8 mouse cellular contexts compared by ENCODE assay signal in genomic region chr17:25272326-25272725, GRCm38 (mm10). TPM values are rescaled to one million over a fixed set of nuclear protein-coding genes. Genes with fewer than 3 reads are reported as not detected.
DNase-seq lines count a peak whose midpoint lies in the region; ATAC-seq and TF ChIP-seq lines count a peak whose summit lies in the region.

No protein-coding gene starts in this region.

- H3K27me3 ChIP-seq in heart, embryonic 13.5 days (replicated peaks), result no peaks in the 10 kb centered on the region
- no peaks in the 10 kb centered on the region for H3K27me3 ChIP-seq in hindbrain, embryonic 12.5 days
- no peaks in the 10 kb centered on the region for H3K27me3 ChIP-seq in liver, embryonic 11.5 days (replicated peaks; ENCODE audit: control insufficient read depth, insufficient read depth, low read length)
- no peaks in the 10 kb centered on the region for H3K27me3 ChIP-seq in neural tube, embryonic 13.5 days

- no peak for ATAC-seq in heart, embryonic 13.5 days (ENCODE audit: extremely low read depth, insufficient number of reproducible peaks, low FRiP score, low TSS enrichment)
- ATAC-seq in hindbrain, embryonic 12.5 days (ENCODE audit: low FRiP score), result no peak
- ATAC-seq in liver, embryonic 11.5 days (replicated peaks; ENCODE audit: low FRiP score), result peak; percentile 48
- ATAC-seq in neural tube, embryonic 13.5 days (ENCODE audit: low read depth), result no peak

- peaks cover 36% of the 10 kb centered on the region for H3K4me1 ChIP-seq in heart, embryonic 13.5 days
- peaks cover 4% of the 10 kb centered on the region for H3K4me1 ChIP-seq in bone marrow, adult 2 months (ENCODE audit: control insufficient read depth, insufficient read depth, low read length)
- H3K4me1 ChIP-seq in hindbrain, embryonic 12.5 days, result peaks cover 36% of the 10 kb centered on the region
- H3K4me1 ChIP-seq in liver, embryonic 11.5 days (replicated peaks; ENCODE audit: control insufficient read depth, insufficient read depth, low read length), result peaks cover 30% of the 10 kb centered on the region
- peaks cover 42% of the 10 kb centered on the region for H3K4me1 ChIP-seq in neural tube, embryonic 13.5 days (replicated peaks)

- peak overlapping the region; percentile 97 for H3K27ac ChIP-seq in heart, embryonic 13.5 days (replicated peaks)
- H3K27ac ChIP-seq in bone marrow, adult 2 months (ENCODE audit: control insufficient read depth, insufficient read depth, low read depth, low read length, poor library complexity), result peak overlapping the region; percentile 98
- peak overlapping the region; percentile 98 for H3K27ac ChIP-seq in hindbrain, embryonic 12.5 days
- H3K27ac ChIP-seq in liver, embryonic 11.5 days (ENCODE audit: low read depth, low read length), result peak overlapping the region; percentile 95
- H3K27ac ChIP-seq in neural tube, embryonic 13.5 days (replicated peaks), result peak overlapping the region; percentile 99

- WGBS in heart, embryonic 13.5 days, result under 1% methylated on average over 10 of the region's 10 CpGs
- WGBS in bone marrow, adult 2 months, result under 1% methylated on average over 10 of the region's 10 CpGs
- WGBS in hindbrain, embryonic 12.5 days, result 1% methylated on average over 10 of the region's 10 CpGs
- WGBS in liver, embryonic 11.5 days, result 1% methylated on average over 10 of the region's 10 CpGs
- WGBS in neural tube, embryonic 13.5 days, result 1% methylated on average over 10 of the region's 10 CpGs

- H3K36me3 ChIP-seq in heart, embryonic 13.5 days, result peaks cover 28% of the 10 kb centered on the region
- peaks cover 24% of the 10 kb centered on the region for H3K36me3 ChIP-seq in hindbrain, embryonic 12.5 days
- peaks cover 29% of the 10 kb centered on the region for H3K36me3 ChIP-seq in liver, embryonic 11.5 days (ENCODE audit: control insufficient read depth, insufficient read depth, low read length)
- peaks cover 27% of the 10 kb centered on the region for H3K36me3 ChIP-seq in neural tube, embryonic 13.5 days

- peak overlapping the region; percentile 100 for H3K4me3 ChIP-seq in heart, embryonic 13.5 days
- peak overlapping the region; percentile 91 for H3K4me3 ChIP-seq in bone marrow, adult 2 months (replicated peaks; ENCODE audit: control insufficient read depth, low read depth, low read length)
- peak overlapping the region; percentile 98 for H3K4me3 ChIP-seq in hindbrain, embryonic 12.5 days
- H3K4me3 ChIP-seq in liver, embryonic 11.5 days (ENCODE audit: low read depth, low read length), result peak overlapping the region; percentile 78
- H3K4me3 ChIP-seq in neural tube, embryonic 13.5 days, result peak overlapping the region; percentile 99

- TF ChIP-seq CTCF in bone marrow, adult 2 months (IDR thresholded peaks at IDR 0.05; ENCODE audit: control insufficient read depth, insufficient read depth, low read length), result no peak

- H3K4me2 ChIP-seq in heart, embryonic 13.5 days, result peak overlapping the region; percentile 89
- H3K4me2 ChIP-seq in hindbrain, embryonic 12.5 days (replicated peaks), result peak overlapping the region; percentile 99
- H3K4me2 ChIP-seq in liver, embryonic 11.5 days, result peak overlapping the region; percentile 99
- H3K4me2 ChIP-seq in neural tube, embryonic 13.5 days, result peak overlapping the region; percentile 97

- DNase-seq in heart, adult 9 months (ENCODE audit: low spot score in 2 of 2), result no peak
- DNase-seq in liver, embryonic 11.5 days (ENCODE audit: low spot score), result no peak
- DNase-seq in urinary bladder, postnatal 4 days (ENCODE audit: low spot score in 2 of 2), result no peak
- no peak for DNase-seq in right cerebral cortex, postnatal 10 days (ENCODE audit: low spot score in 2 of 2)

- TF ChIP-seq POLR2A in bone marrow, adult 2 months (IDR thresholded peaks at IDR 0.05; ENCODE audit: borderline replicate concordance, control insufficient read depth, low read depth, low read length), result no peak

- H3K9me3 ChIP-seq in heart, embryonic 13.5 days, result no peaks in the 10 kb centered on the region
- no peaks in the 10 kb centered on the region for H3K9me3 ChIP-seq in hindbrain, embryonic 12.5 days (replicated peaks)
- H3K9me3 ChIP-seq in liver, embryonic 11.5 days (ENCODE audit: control insufficient read depth, low read length), result no peaks in the 10 kb centered on the region
- no peaks in the 10 kb centered on the region for H3K9me3 ChIP-seq in neural tube, embryonic 13.5 days

- H3K9ac ChIP-seq in heart, embryonic 13.5 days, result peak overlapping the region; percentile 99
- H3K9ac ChIP-seq in hindbrain, embryonic 12.5 days, result peak overlapping the region; percentile 100
- peak overlapping the region; percentile 90 for H3K9ac ChIP-seq in liver, embryonic 11.5 days (ENCODE audit: low read depth, low read length)
- peak overlapping the region; percentile 98 for H3K9ac ChIP-seq in neural tube, embryonic 13.5 days

RNA-seq across cellular contexts. Expression of gene Ube2i, which starts 2.1 kb away (rescaled TPM):
- polyA plus RNA-seq in heart, embryonic 13.5 days (2015; fragmentation: Nextera tagmentation; extraction: Ambion mirVana), result 372 and 379 TPM in 2 replicates
- 141 and 187 TPM in 2 replicates for polyA plus RNA-seq in bone marrow, adult 2 months (2011; ENCODE audit: insufficient read depth, insufficient read length, low replicate concordance, missing spikeins)
- polyA plus RNA-seq in hindbrain, embryonic 12.5 days (2016; fragmentation: Nextera tagmentation; extraction: Ambion mirVana), result 713 and 760 TPM in 2 replicates
- polyA plus RNA-seq in liver, embryonic 11.5 days (2014; fragmentation: Nextera tagmentation; extraction: Ambion mirVana), result 621 and 624 TPM in 2 replicates
- polyA plus RNA-seq in neural tube, embryonic 13.5 days (2015; fragmentation: Nextera tagmentation; extraction: Ambion mirVana), result 503 and 513 TPM in 2 replicates

RNA-seq across cellular contexts. Expression of gene Baiap3, which starts 16.2 kb away (rescaled TPM):
- 0.57 and 0.69 TPM in 2 replicates for polyA plus RNA-seq in heart, embryonic 13.5 days (2015; fragmentation: Nextera tagmentation; extraction: Ambion mirVana)
- 4.7 and 14.3 TPM in 2 replicates for polyA plus RNA-seq in bone marrow, adult 2 months (2011; ENCODE audit: insufficient read depth, insufficient read length, low replicate concordance, missing spikeins)
- polyA plus RNA-seq in hindbrain, embryonic 12.5 days (2016; fragmentation: Nextera tagmentation; extraction: Ambion mirVana), result 5.5 and 5.9 TPM in 2 replicates
- 0.60 and 0.83 TPM in 2 replicates for polyA plus RNA-seq in liver, embryonic 11.5 days (2014; fragmentation: Nextera tagmentation; extraction: Ambion mirVana)
- polyA plus RNA-seq in neural tube, embryonic 13.5 days (2015; fragmentation: Nextera tagmentation; extraction: Ambion mirVana), result 3.7 and 3.8 TPM in 2 replicates

RNA-seq across cellular contexts. Expression of gene Prss34, which starts 25.9 kb away (rescaled TPM):
- 0.16 TPM in 1 of 2 replicates, not detected in the other for polyA plus RNA-seq in heart, embryonic 13.5 days (2015; fragmentation: Nextera tagmentation; extraction: Ambion mirVana)
- polyA plus RNA-seq in bone marrow, adult 2 months (2011; ENCODE audit: insufficient read depth, insufficient read length, low replicate concordance, missing spikeins), result 11.0 and 35.0 TPM in 2 replicates
- polyA plus RNA-seq in hindbrain, embryonic 12.5 days (2016; fragmentation: Nextera tagmentation; extraction: Ambion mirVana), result not detected in 2 replicates
- not detected in 2 replicates for polyA plus RNA-seq in liver, embryonic 11.5 days (2014; fragmentation: Nextera tagmentation; extraction: Ambion mirVana)
- not detected in 2 replicates for polyA plus RNA-seq in neural tube, embryonic 13.5 days (2015; fragmentation: Nextera tagmentation; extraction: Ambion mirVana)

RNA-seq across cellular contexts. Expression of gene Tsr3, which starts 32.4 kb away (rescaled TPM):
- polyA plus RNA-seq in heart, embryonic 13.5 days (2015; fragmentation: Nextera tagmentation; extraction: Ambion mirVana), result 27.4 and 31.7 TPM in 2 replicates
- polyA plus RNA-seq in bone marrow, adult 2 months (2011; ENCODE audit: insufficient read depth, insufficient read length, low replicate concordance, missing spikeins), result 24.4 and 37.1 TPM in 2 replicates
- polyA plus RNA-seq in hindbrain, embryonic 12.5 days (2016; fragmentation: Nextera tagmentation; extraction: Ambion mirVana), result 60.0 and 61.8 TPM in 2 replicates
- polyA plus RNA-seq in liver, embryonic 11.5 days (2014; fragmentation: Nextera tagmentation; extraction: Ambion mirVana), result 49.3 and 51.1 TPM in 2 replicates
- polyA plus RNA-seq in neural tube, embryonic 13.5 days (2015; fragmentation: Nextera tagmentation; extraction: Ambion mirVana), result 62.1 and 62.3 TPM in 2 replicates

RNA-seq across cellular contexts. Expression of gene Gnptg, which starts 32.4 kb away (rescaled TPM):
- polyA plus RNA-seq in heart, embryonic 13.5 days (2015; fragmentation: Nextera tagmentation; extraction: Ambion mirVana), result 27.9 and 28.2 TPM in 2 replicates
- polyA plus RNA-seq in bone marrow, adult 2 months (2011; ENCODE audit: insufficient read depth, insufficient read length, low replicate concordance, missing spikeins), result 10.8 and 21.7 TPM in 2 replicates
- polyA plus RNA-seq in hindbrain, embryonic 12.5 days (2016; fragmentation: Nextera tagmentation; extraction: Ambion mirVana), result 59.4 and 59.5 TPM in 2 replicates
- polyA plus RNA-seq in liver, embryonic 11.5 days (2014; fragmentation: Nextera tagmentation; extraction: Ambion mirVana), result 29.0 and 30.8 TPM in 2 replicates
- polyA plus RNA-seq in neural tube, embryonic 13.5 days (2015; fragmentation: Nextera tagmentation; extraction: Ambion mirVana), result 72.4 and 90.8 TPM in 2 replicates

Comparison
In these comparisons a context has a peak if more than half of its experiments do, and no peak if none do; other contexts are left out.
1. RNA of gene Prss34, which starts 25.9 kb away (polyA plus RNA-seq): 11.0 to 35.0 TPM in bone marrow, adult 2 months; 0.16 TPM in heart, embryonic 13.5 days, not detected in hindbrain, embryonic 12.5 days, not detected in liver, embryonic 11.5 days and not detected in neural tube, embryonic 13.5 days; every median in the first group is over 10 times any median in the second.
2. Peak in every context shown above with its lines, with median percentiles within 50 percentile points of each other: H3K27ac ChIP-seq, H3K4me2 ChIP-seq, H3K4me3 ChIP-seq and H3K9ac ChIP-seq.